Mouse (Mus musculus): ENCODE measurements around the gene Dcun1d4.
"Not testable (repeated sequence)": the region's sequence is repeated elsewhere in the genome, so short reads cannot be mapped to it uniquely, and the experiment has no call there.

Dcun1d4 gene

GRCm38 (mm10) chr5:73480700-73481099 lies at the start of gene Dcun1d4:
Gene Dcun1d4, plus strand, starts transcription at chr5:73481000.
- DNase-seq (ENCODE audit: low spot score), result no peak

- DNase-seq (ENCODE audit: low spot score), result peak; percentile 75
Observed at GRCm38 (mm10) chr5:73431581-73431980, 49.2 kb upstream of the Dcun1d4 start.

DNA sequence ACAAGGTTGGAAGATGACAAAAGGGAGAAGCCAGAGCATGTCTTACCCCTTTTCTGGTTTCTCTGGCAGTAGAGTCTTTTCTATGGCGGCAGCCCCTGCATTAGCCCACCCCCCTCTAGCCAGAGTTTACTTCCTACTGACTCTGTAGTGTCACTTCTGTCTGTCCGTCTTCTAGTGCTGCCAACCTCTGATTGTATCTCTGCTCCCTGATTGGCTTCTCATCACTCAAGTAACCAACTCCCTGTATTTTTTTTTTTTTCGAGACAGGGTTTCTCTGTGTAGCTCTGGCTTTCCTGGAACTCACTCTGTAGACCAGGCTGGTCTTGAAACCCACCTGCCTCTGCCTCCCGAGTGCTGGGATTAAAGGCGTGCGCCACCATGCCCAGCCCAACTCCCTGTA lies 48.0 kb upstream of the Dcun1d4 start:
- no peak for DNase-seq (ENCODE audit: low spot score)

- no peak for DNase-seq (ENCODE audit: low spot score)
Observed at GRCm38 (mm10) chr5:73434764-73435163, 46.0 kb upstream of the Dcun1d4 start.

DNA sequence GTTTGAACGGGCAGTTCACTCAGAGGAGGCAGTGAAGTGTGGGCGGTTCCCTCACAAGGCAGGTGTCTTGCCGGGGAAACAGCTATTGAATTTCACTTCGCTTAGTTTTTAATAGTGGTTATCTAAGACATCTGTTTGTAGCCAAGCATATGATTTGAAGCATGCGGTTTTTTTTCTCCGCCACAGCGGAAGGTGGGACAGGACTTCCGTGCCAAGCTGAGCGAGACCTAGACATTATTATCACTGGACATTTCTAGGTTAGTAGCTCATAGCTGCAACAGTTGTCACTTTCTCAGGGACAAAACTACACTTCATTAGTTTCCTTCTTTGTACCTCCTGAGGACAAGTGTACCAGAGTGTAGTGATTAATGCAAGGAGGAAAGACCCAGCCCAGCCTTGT lies 38.6 kb upstream of the Dcun1d4 start:
- DNase-seq (ENCODE audit: low spot score), result no peak

- DNase-seq (ENCODE audit: low spot score), result no peak
Observed at GRCm38 (mm10) chr5:73450276-73450675, 30.5 kb upstream of the Dcun1d4 start.

- DNase-seq (ENCODE audit: low spot score), result no peak
Observed at GRCm38 (mm10) chr5:73454502-73455306, 26.1 kb upstream of the Dcun1d4 start.

- no peak for DNase-seq (ENCODE audit: low spot score)
Observed at GRCm38 (mm10) chr5:73455307-73455687, 25.5 kb upstream of the Dcun1d4 start.

- DNase-seq (ENCODE audit: low spot score), result no peak
Observed at GRCm38 (mm10) chr5:73468462-73469433, 12.1 kb upstream of the Dcun1d4 start.

GRCm38 (mm10) chr5:73474412-73475405 lies 6.1 kb upstream of the Dcun1d4 start:
- DNase-seq (ENCODE audit: low spot score), result no peak

- DNase-seq (ENCODE audit: low spot score), result no peak
Observed at GRCm38 (mm10) chr5:73481401-73481800, 601 bp downstream of the Dcun1d4 start.

DNA sequence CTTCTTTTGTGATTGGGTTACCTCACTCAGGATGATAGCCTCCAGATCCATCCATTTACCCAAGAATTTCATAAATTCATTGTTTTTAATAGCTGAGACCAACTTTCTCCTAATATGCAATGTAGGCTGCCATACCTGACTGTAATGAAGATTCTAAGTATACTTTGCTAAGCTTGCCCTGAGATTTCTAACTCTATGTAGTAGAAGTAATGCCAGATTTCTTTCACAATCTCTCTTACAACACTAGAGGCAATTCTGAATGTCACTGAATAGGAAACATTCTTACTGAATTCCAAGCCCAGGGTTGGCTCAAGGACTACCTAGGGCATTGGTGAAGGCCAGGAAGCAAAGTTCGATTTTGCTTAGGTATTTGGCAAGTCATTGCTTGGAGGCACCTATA lies 1.6 kb downstream of the Dcun1d4 start:
- DNase-seq (ENCODE audit: low spot score), result not testable (repeated sequence)

- DNase-seq (ENCODE audit: low spot score), result no peak
Observed at GRCm38 (mm10) chr5:73484016-73484615, 3.3 kb downstream of the Dcun1d4 start.

DNA sequence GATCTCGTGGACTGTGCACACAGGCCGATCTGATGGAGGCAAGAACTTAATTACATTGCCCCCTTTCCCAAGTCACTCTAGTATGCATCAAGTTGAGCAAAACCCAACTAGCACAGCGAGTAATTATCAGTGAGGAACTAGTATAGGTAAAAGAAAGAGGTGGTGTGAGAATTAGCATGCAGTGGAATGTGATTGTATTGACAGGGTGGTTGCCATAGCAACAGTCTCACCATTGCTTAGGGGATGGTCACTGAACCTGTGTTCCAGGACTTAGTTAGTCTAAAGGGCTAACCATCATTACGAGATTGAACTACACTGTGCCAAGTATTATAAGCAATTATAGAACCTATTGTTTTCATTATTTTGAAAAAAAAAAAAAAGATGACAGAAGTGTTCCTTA lies 5.7 kb downstream of the Dcun1d4 start:
- DNase-seq (ENCODE audit: low spot score), result no peak

GRCm38 (mm10) chr5:73489915-73490314 lies 9.1 kb downstream of the Dcun1d4 start:
- no peak for DNase-seq (ENCODE audit: low spot score)

- DNase-seq (ENCODE audit: low spot score), result peak; percentile 98
Observed at GRCm38 (mm10) chr5:73490596-73491073, 9.8 kb downstream of the Dcun1d4 start.

GRCm38 (mm10) chr5:73491074-73491836 lies 10.5 kb downstream of the Dcun1d4 start:
- DNase-seq (ENCODE audit: low spot score), result no peak

GRCm38 (mm10) chr5:73491837-73492720 lies 11.3 kb downstream of the Dcun1d4 start:
- DNase-seq (ENCODE audit: low spot score), result peak; percentile 68

DNA sequence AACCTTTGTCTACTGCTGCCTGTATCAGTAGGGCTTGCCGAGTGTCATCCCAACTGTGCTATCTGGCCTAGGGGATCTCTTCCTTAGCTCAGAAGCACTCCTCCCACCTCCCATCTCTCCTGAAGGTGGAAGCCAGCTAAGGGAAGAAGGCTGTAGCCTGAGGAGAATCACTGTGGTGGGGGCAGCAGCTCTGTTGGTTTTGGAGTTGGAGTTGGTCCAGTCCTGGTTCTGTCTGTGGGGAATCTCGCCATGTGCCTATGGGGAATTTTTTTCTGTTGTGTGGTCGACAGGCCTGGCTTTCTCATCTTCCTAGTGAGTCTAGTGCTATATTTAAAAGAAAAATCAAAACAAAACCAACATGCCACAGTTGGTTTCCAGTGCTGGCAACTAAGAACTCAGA lies 16.6 kb downstream of the Dcun1d4 start:
- no peak for DNase-seq (ENCODE audit: low spot score)
